Mouse (Mus musculus): Measurements from ENCODE around the gene Fndc1.

Fndc1 gene

GRCm38 (mm10) chr17:7826819-7827515 lies at the start of gene Fndc1:
Fndc1 (minus strand) TSS chr17:7827302.
- DNase-seq (ENCODE audit: low spot score): peak; percentile 12

- DNase-seq (ENCODE audit: low spot score): no peak
Observed at GRCm38 (mm10) chr17:7876541-7876940, 49.4 kb upstream of the Fndc1 start.

- no peak for DNase-seq (ENCODE audit: low spot score)
Observed at GRCm38 (mm10) chr17:7875941-7876461, 48.9 kb upstream of the Fndc1 start.

- peak; percentile 94 for DNase-seq (ENCODE audit: low spot score)
Observed at GRCm38 (mm10) chr17:7874776-7875531, 47.9 kb upstream of the Fndc1 start.

- DNase-seq (ENCODE audit: low spot score): no peak
Observed at GRCm38 (mm10) chr17:7873382-7873781, 46.3 kb upstream of the Fndc1 start.

GRCm38 (mm10) chr17:7871800-7872199 lies 44.7 kb upstream of the Fndc1 start:
- DNase-seq (ENCODE audit: low spot score): peak; percentile 58

- DNase-seq (ENCODE audit: low spot score): no peak
Observed at GRCm38 (mm10) chr17:7870862-7871605, 43.9 kb upstream of the Fndc1 start.

GRCm38 (mm10) chr17:7869114-7869513 lies 42.0 kb upstream of the Fndc1 start:
- no peak for DNase-seq (ENCODE audit: low spot score)

GRCm38 (mm10) chr17:7868631-7869030 lies 41.5 kb upstream of the Fndc1 start:
- peak; percentile 69 for DNase-seq (ENCODE audit: low spot score)

- peak; percentile 67 for DNase-seq (ENCODE audit: low spot score)
Observed at GRCm38 (mm10) chr17:7864740-7865139, 37.6 kb upstream of the Fndc1 start.

- DNase-seq (ENCODE audit: low spot score): peak; percentile 72
Observed at GRCm38 (mm10) chr17:7863745-7864144, 36.6 kb upstream of the Fndc1 start.

- no peak for DNase-seq (ENCODE audit: low spot score)
Observed at GRCm38 (mm10) chr17:7860845-7861360, 33.8 kb upstream of the Fndc1 start.

GRCm38 (mm10) chr17:7857658-7858057 lies 30.6 kb upstream of the Fndc1 start:
- DNase-seq (ENCODE audit: low spot score): no peak

- DNase-seq (ENCODE audit: low spot score): no peak
Observed at GRCm38 (mm10) chr17:7855851-7856250, 28.7 kb upstream of the Fndc1 start.

GRCm38 (mm10) chr17:7851979-7852378 lies 24.9 kb upstream of the Fndc1 start:
- DNase-seq (ENCODE audit: low spot score): no peak

- no peak for DNase-seq (ENCODE audit: low spot score)
Observed at GRCm38 (mm10) chr17:7851527-7851926, 24.4 kb upstream of the Fndc1 start.

GRCm38 (mm10) chr17:7850246-7850645 lies 23.1 kb upstream of the Fndc1 start:
- DNase-seq (ENCODE audit: low spot score): no peak

GRCm38 (mm10) chr17:7840505-7841290 lies 13.6 kb upstream of the Fndc1 start:
- DNase-seq (ENCODE audit: low spot score): no peak

GRCm38 (mm10) chr17:7827586-7827985 lies 484 bp upstream of the Fndc1 start:
- no peak for DNase-seq (ENCODE audit: low spot score)

- no peak for DNase-seq (ENCODE audit: low spot score)
Observed at GRCm38 (mm10) chr17:7825416-7825815, 1.7 kb downstream of the Fndc1 start.

- DNase-seq (ENCODE audit: low spot score): peak; percentile 4
Observed at GRCm38 (mm10) chr17:7821553-7822186, 5.4 kb downstream of the Fndc1 start.
